11 mouse cellular contexts compared by ENCODE assay signal in the genomic region with DNA sequence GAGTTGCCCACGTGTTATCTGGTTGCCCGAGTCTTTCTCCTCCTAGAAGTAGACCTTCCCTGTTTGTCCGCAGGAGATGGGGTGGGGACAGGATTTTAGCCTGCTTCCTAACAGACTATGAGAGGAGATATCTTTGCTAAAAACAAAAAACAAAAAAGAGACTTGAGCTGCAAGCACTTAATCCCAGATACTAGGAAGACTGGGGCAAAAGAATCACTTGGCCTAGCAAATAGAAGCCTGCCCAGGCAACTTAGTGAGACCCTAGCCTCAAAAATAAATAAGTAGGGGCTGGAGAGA. TPM values are rescaled to one million over a fixed set of nuclear protein-coding genes. Genes with fewer than 3 reads are reported as not detected.
DNase-seq lines count a peak whose midpoint lies in the region; ATAC-seq and TF ChIP-seq lines count a peak whose summit lies in the region.
"Had no signal": no experiment of that assay in that cellular context is flagged by ENCODE, and none has a peak within 500 bp of the region (broad histone marks: within the 10 kb centered on the region; RNA-seq: fewer than 3 reads in every experiment).

No protein-coding gene starts in this region.

- WGBS in lung, embryonic 15.5 days: 54% methylated on average over 3 of the region's 3 CpGs
- 68% methylated on average over 3 of the region's 3 CpGs for WGBS in intestine, embryonic 16.5 days
- 74% methylated on average over 3 of the region's 3 CpGs for WGBS in small intestine, adult 2 months

- no peak for ATAC-seq in lung, embryonic 15.5 days (ENCODE audit: borderline replicate concordance, extremely low read depth, low FRiP score, low TSS enrichment)
- ATAC-seq in intestine, embryonic 16.5 days: no peak
- ATAC-seq: liver, embryonic 12.5 days; Patski had no signal

- TF ChIP-seq POLR2A in small intestine, adult 2 months (IDR thresholded peaks at IDR 0.05; ENCODE audit: low read depth, low read length): no peak

- H3K4me3 ChIP-seq in gastrocnemius, adult 2 months: no peak overlapping the region
- H3K4me3 ChIP-seq in lung, embryonic 15.5 days: peak overlapping the region; percentile 39
- peak overlapping the region; percentile 39 for H3K4me3 ChIP-seq in intestine, embryonic 16.5 days (ENCODE audit: low read length)
- peak overlapping the region; percentile 49; the same call in 1 of the 2 replicates for H3K4me3 ChIP-seq in small intestine, adult 2 months (ENCODE audit: low read depth, low read length)
- H3K4me3 ChIP-seq: erythroblast, embryonic 14.5 days had no signal

- peak overlapping the region; percentile 79; the same call in 1 of the 2 replicates for H3K27ac ChIP-seq in gastrocnemius, adult 2 months
- peak overlapping the region; percentile 94 for H3K27ac ChIP-seq in lung, embryonic 15.5 days
- H3K27ac ChIP-seq in intestine, embryonic 16.5 days (ENCODE audit: low read length): peak overlapping the region; percentile 88
- H3K27ac ChIP-seq in small intestine, adult 2 months (ENCODE audit: insufficient read depth, low read depth, low read length): peak overlapping the region; percentile 8

- no peaks in the 10 kb centered on the region for H3K9me3 ChIP-seq in lung, embryonic 15.5 days
- no peaks in the 10 kb centered on the region for H3K9me3 ChIP-seq in intestine, embryonic 16.5 days (ENCODE audit: control insufficient read depth, low read length)
- H3K9me3 ChIP-seq: liver, embryonic 12.5 days had no signal

- intact Hi-C loops in gastrocnemius, adult 2 months (cut with DNase I): no loop called here
- intact Hi-C loops in gastrocnemius, postnatal 36 days (cut with DNase I): loop anchor here (2.0 kb wide), 1 partner anchor 101 kb away; no protein-coding TSS in a partner anchor

- no peaks in the 10 kb centered on the region for H3K36me3 ChIP-seq in lung, embryonic 15.5 days
- H3K36me3 ChIP-seq in intestine, embryonic 16.5 days (ENCODE audit: control insufficient read depth, insufficient read depth, low read length): no peaks in the 10 kb centered on the region
- H3K36me3 ChIP-seq in small intestine, adult 2 months (ENCODE audit: control insufficient read depth, insufficient read depth, low read length): no peaks in the 10 kb centered on the region
- H3K36me3 ChIP-seq: liver, embryonic 12.5 days had no signal

- DNase-seq in gastrocnemius, adult 2 months: no peak
- no peak for DNase-seq in gastrocnemius, postnatal 36 days
- no peak for DNase-seq in lung, postnatal 4 days
- no peak for DNase-seq in frontal cortex, postnatal 10 days (ENCODE audit: low spot score in 2 of 2)
- no peak for DNase-seq in retina, embryonic 14.5 days (ENCODE audit: low spot score)

- no peaks in the 10 kb centered on the region for H3K27me3 ChIP-seq in lung, embryonic 15.5 days
- H3K27me3 ChIP-seq in intestine, embryonic 16.5 days (replicated peaks; ENCODE audit: control insufficient read depth, insufficient read depth, low read length): no peaks in the 10 kb centered on the region
- H3K27me3 ChIP-seq in small intestine, adult 2 months (ENCODE audit: control insufficient read depth, insufficient read depth, low read length): no peaks in the 10 kb centered on the region
- H3K27me3 ChIP-seq: Patski had no signal

- peak overlapping the region; percentile 57 for H3K4me2 ChIP-seq in lung, embryonic 15.5 days
- H3K4me2 ChIP-seq in intestine, embryonic 16.5 days (ENCODE audit: low read depth, low read length): peak overlapping the region; percentile 57

- no peak for TF ChIP-seq CTCF in gastrocnemius, adult 2 months (IDR thresholded peaks at IDR 0.05)
- TF ChIP-seq CTCF in small intestine, adult 2 months (IDR thresholded peaks at IDR 0.05; ENCODE audit: extremely low read depth, insufficient read length, insufficient replicate concordance, low read depth, low read length): no peak

- H3K9ac ChIP-seq in lung, embryonic 15.5 days: peak overlapping the region; percentile 50
- H3K9ac ChIP-seq in intestine, embryonic 16.5 days (ENCODE audit: low read depth, low read length): peak overlapping the region; percentile 71

- peaks cover 55% of the 10 kb centered on the region for H3K4me1 ChIP-seq in lung, embryonic 15.5 days
- H3K4me1 ChIP-seq in intestine, embryonic 16.5 days (ENCODE audit: control insufficient read depth, insufficient read depth, low read length): peaks cover 23% of the 10 kb centered on the region
- H3K4me1 ChIP-seq in small intestine, adult 2 months (ENCODE audit: control insufficient read depth, insufficient read depth, insufficient read length, low read length): peaks cover 1% of the 10 kb centered on the region

RNA-seq across cellular contexts. Expression of a gene that starts 0.7 kb away (rescaled TPM):
- not detected for total RNA-seq in gastrocnemius, adult 2 months (2021)
- not detected for total RNA-seq in gastrocnemius, postnatal 36 days (2021)
- 16.1 and 20.3 TPM in 2 replicates for polyA plus RNA-seq in lung, embryonic 15.5 days (2015; fragmentation: Nextera tagmentation; extraction: Ambion mirVana)
- polyA plus RNA-seq in intestine, embryonic 16.5 days (2015; fragmentation: Nextera tagmentation; extraction: Ambion mirVana): 14.9 and 15.8 TPM in 2 replicates
- 0.42 and 0.51 TPM in 2 replicates for polyA plus RNA-seq in small intestine, adult 2 months (2012; rRNA removed)
- polyA plus RNA-seq: erythroblast, embryonic 14.5 days; Patski had no signal

RNA-seq across cellular contexts. Expression of a gene that starts 23.8 kb away (rescaled TPM):
- 10 to 100 TPM; 23.7 to 26.8 TPM for total RNA-seq in gastrocnemius, adult 2 months (2021)
- 10 to 100 TPM; 20.2 to 24.4 TPM for total RNA-seq in gastrocnemius, postnatal 36 days (2021)
- 44.6 and 49.7 TPM in 2 replicates for polyA plus RNA-seq in lung, embryonic 15.5 days (2015; fragmentation: Nextera tagmentation; extraction: Ambion mirVana)
- 31.7 and 34.5 TPM in 2 replicates for polyA plus RNA-seq in intestine, embryonic 16.5 days (2015; fragmentation: Nextera tagmentation; extraction: Ambion mirVana)
- polyA plus RNA-seq in small intestine, adult 2 months (2012; rRNA removed): 8.2 and 26.3 TPM in 2 replicates

RNA-seq across cellular contexts. Expression of a gene that starts 24.2 kb away (rescaled TPM):
- total RNA-seq in gastrocnemius, adult 2 months (2021): 1 to 10 TPM; 1.2 to 2.1 TPM
- 1 to 10 TPM; 1.3 to 2.4 TPM for total RNA-seq in gastrocnemius, postnatal 36 days (2021)
- polyA plus RNA-seq in lung, embryonic 15.5 days (2015; fragmentation: Nextera tagmentation; extraction: Ambion mirVana): 35.9 and 38.1 TPM in 2 replicates
- polyA plus RNA-seq in intestine, embryonic 16.5 days (2015; fragmentation: Nextera tagmentation; extraction: Ambion mirVana): 9.4 and 9.8 TPM in 2 replicates
- 9.0 and 12.4 TPM in 2 replicates for polyA plus RNA-seq in small intestine, adult 2 months (2012; rRNA removed)
- polyA plus RNA-seq: erythroblast, embryonic 14.5 days had no signal

Comparison
In these comparisons a context has a peak if more than half of its experiments do, and no peak if none do; other contexts are left out.
1. H3K27ac ChIP-seq: peak in every context shown above with its lines; median percentile 94 in lung, embryonic 15.5 days; 88 in intestine, embryonic 16.5 days; 79 in gastrocnemius, adult 2 months; 8 in small intestine, adult 2 months.
2. RNA of a gene that starts 0.7 kb away (polyA plus RNA-seq): 16.1 to 20.3 TPM in lung, embryonic 15.5 days and 14.9 to 15.8 TPM in intestine, embryonic 16.5 days; 0.42 to 0.51 TPM in small intestine, adult 2 months; every median in the first group is over 10 times any median in the second.